Mouse (Mus musculus) intestine, embryonic 15.5 days (tissue): Measurements from ENCODE around the gene Fam167b. TPM values are rescaled to one million over a fixed set of nuclear protein-coding genes. Genes with fewer than 3 reads are reported as not detected.

Experiments used
- polyA plus RNA-seq: library from polyadenylated mRNA; unstranded; fragments of >200 nt; fragmentation: Nextera tagmentation; extraction: Ambion mirVana; gene quantifications from 2 replicates; pipeline ENCODE4 v1.2.1, GENCODE M21; 2015

Fam167b gene
- polyA plus RNA-seq, 1 experiment from 2014 or later, result 3.0 TPM

Other genes with a start within 250 kb of the Fam167b start
- 310 and 386 TPM in 2 replicates for gene Rbbp4, start 243.2 kb downstream of the Fam167b start, polyA plus RNA-seq
- gene Zbtb8os, start 242.9 kb downstream of the Fam167b start, polyA plus RNA-seq, result 58.0 and 62.6 TPM in 2 replicates
- 15.1 and 15.4 TPM in 2 replicates for gene Zbtb8a, start 200.4 kb downstream of the Fam167b start, polyA plus RNA-seq
- gene Zbtb8b, start 137.7 kb downstream of the Fam167b start, polyA plus RNA-seq, result 1.1 and 1.2 TPM in 2 replicates
- gene Bsdc1, start 117.0 kb downstream of the Fam167b start, polyA plus RNA-seq, result 22.1 and 24.9 TPM in 2 replicates
- not detected in 2 replicates for gene Tssk3, start 87.5 kb downstream of the Fam167b start, polyA plus RNA-seq
- not detected in 2 replicates for gene Fam229a, start 87.4 kb downstream of the Fam167b start, polyA plus RNA-seq
- gene Marcksl1, start 65.0 kb downstream of the Fam167b start, polyA plus RNA-seq, result 432 and 487 TPM in 2 replicates
- gene Hdac1, start 35.8 kb downstream of the Fam167b start, polyA plus RNA-seq, result 200 and 203 TPM in 2 replicates
- 7.6 and 9.7 TPM in 2 replicates for gene Lck, start 4.9 kb downstream of the Fam167b start, polyA plus RNA-seq
- gene Eif3i, start 22.1 kb upstream of the Fam167b start, polyA plus RNA-seq, result 270 and 281 TPM in 2 replicates
- 170 and 198 TPM in 2 replicates for gene Tmem234, start 22.1 kb upstream of the Fam167b start, polyA plus RNA-seq
- gene Dcdc2b, start 35.7 kb upstream of the Fam167b start, polyA plus RNA-seq, result 1.1 and 2.1 TPM in 2 replicates
- 24.9 and 26.7 TPM in 2 replicates for gene Iqcc, start 40.5 kb upstream of the Fam167b start, polyA plus RNA-seq
- 37.9 and 44.4 TPM in 2 replicates for gene Ccdc28b, start 45.4 kb upstream of the Fam167b start, polyA plus RNA-seq
- 57.4 and 60.8 TPM in 2 replicates for gene Txlna, start 62.5 kb upstream of the Fam167b start, polyA plus RNA-seq
- gene Kpna6, start 94.2 kb upstream of the Fam167b start, polyA plus RNA-seq, result 14.1 and 14.2 TPM in 2 replicates
- 9.3 and 9.4 TPM in 2 replicates for gene Tmem39b, start 118.3 kb upstream of the Fam167b start, polyA plus RNA-seq
- 83.6 and 95.9 TPM in 2 replicates for gene Khdrbs1, start 163.8 kb upstream of the Fam167b start, polyA plus RNA-seq
- gene Ptp4a2, start 232.7 kb upstream of the Fam167b start, polyA plus RNA-seq, result 307 and 411 TPM in 2 replicates